Mouse (Mus musculus) heart, postnatal 36 days (tissue): Measurements from ENCODE around the gene Cfap57. TPM values are rescaled to one million over a fixed set of nuclear protein-coding genes. Genes with fewer than 3 reads are reported as not detected.
"Not testable (repeated sequence)": the region's sequence is repeated elsewhere in the genome, so short reads cannot be mapped to it uniquely, and the experiment has no call there.

Experiments
- DNase-seq, 2 experiments: peaks; one replicate each; pipeline ENCODE4 v3.0.0; 2021 to 2022
- intact Hi-C: fragments of 180-260 bp; cut with DNase I; formaldehyde crosslinking; loops from one replicate; pipeline ENCODE4 v1.15.1; 2025
- total RNA-seq, 2 experiments: library from RNA; stranded (reverse); gene quantifications; 2 replicates each; pipeline ENCODE4 v1.2.3; 2021

Cfap57 gene
- total RNA-seq, 2 experiments from 2014 or later, result 0.05 TPM; not detected in 1

- DNase-seq, result peak; percentile 49 to 51
- intact Hi-C loops, result loop anchor here (5.0 kb wide), 2 partner anchors 119 to 159 kb away; partner anchors contain the start of genes Med8 and Szt2
Observed at GRCm38 (mm10) chr4:118566161-118566676, 54.4 kb downstream of the Cfap57 start.

DNA sequence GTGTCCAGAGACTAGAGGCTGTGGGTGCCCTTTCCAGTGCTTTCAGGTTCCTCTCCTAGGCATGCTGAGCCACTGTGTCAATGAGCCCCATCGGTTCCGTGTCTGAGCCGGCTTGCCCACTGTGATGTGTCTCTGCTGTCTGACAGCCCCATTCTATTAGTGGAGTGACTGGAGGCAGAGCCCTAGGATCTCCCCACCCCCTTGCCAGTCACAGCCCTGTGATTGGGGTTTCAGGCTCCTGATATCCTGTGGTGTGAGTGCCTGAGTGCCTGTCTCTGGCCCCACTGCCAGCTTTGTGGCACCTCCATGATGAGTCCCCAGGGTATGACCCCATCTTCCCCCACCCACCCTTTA is 55.7 kb downstream of the Cfap57 start:
- no peak for DNase-seq
- intact Hi-C loops, result loop anchor here (5.0 kb wide), 2 partner anchors 118 to 158 kb away; partner anchors contain the start of genes Med8 and Szt2

DNA sequence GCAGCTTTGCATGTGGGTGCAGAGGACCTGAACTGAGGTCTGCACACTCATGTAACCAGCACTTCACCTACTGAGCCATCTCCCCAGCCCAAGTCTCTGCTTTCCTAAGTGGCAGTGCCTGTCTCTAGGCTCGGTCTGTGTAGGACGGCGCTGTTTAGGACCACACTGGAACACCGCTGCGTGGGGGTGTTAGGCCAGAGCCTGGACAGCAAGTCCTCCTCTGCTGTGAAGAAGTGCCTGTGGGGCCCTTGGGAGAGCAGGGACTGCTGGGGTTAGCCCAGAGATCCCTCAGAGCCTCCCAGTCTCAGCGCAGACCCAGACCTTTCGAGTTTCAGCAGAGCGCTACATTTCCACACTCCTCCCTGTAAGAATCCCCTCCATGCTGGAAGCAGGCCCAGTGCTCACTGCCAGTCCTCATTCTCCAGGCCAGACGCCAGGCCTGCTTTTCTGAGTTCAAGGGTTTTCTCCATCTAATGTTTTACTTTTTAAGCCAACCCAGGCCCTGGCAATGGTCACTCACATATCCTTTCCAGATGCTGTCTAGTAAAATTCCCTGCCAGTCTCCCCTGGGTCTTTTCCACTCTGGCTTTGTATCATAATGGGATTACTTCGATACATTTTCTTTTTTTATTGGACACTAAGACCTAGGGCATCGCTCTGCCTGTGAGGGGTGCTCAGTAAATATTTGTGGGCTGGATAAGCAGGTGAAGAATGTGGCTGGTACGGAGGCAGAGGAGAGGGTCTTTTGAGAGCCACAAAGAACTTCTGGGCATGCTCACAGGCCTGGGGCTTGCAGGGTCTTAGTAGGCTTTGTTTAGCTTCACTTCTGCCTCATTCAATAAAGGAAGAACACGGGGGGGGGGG is 56.3 kb downstream of the Cfap57 start:
- DNase-seq, result no peak
- intact Hi-C loops, result no loop called here

- no peak for DNase-seq
- intact Hi-C loops, result no loop called here
Observed at GRCm38 (mm10) chr4:118553039-118553649, 67.4 kb downstream of the Cfap57 start.

DNA sequence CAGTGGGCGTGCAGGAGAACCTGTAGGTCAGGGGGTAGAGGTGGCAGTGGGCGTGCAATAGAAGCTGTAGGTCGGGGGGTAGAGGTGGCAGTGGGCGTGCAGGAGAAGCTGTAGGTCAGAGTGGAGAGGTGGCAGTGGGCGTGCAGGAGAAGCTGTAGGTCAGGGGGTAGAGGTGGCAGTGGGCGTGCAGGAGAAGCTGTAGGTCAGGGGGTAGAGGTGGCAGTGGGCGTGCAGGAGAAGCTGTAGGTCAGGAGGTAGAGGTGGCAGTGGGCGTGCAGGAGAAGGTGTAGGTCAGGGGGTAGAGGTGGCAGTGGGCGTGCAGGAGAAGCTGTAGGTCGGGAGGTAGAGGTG is 72.5 kb downstream of the Cfap57 start:
- intact Hi-C loops, result not testable (repeated sequence)
- DNase-seq, result peak in 1 of 2 experiments; percentile 10

GRCm38 (mm10) chr4:118547424-118548129 is 73.0 kb downstream of the Cfap57 start:
- peak; percentile 66 to 70 for DNase-seq

DNA sequence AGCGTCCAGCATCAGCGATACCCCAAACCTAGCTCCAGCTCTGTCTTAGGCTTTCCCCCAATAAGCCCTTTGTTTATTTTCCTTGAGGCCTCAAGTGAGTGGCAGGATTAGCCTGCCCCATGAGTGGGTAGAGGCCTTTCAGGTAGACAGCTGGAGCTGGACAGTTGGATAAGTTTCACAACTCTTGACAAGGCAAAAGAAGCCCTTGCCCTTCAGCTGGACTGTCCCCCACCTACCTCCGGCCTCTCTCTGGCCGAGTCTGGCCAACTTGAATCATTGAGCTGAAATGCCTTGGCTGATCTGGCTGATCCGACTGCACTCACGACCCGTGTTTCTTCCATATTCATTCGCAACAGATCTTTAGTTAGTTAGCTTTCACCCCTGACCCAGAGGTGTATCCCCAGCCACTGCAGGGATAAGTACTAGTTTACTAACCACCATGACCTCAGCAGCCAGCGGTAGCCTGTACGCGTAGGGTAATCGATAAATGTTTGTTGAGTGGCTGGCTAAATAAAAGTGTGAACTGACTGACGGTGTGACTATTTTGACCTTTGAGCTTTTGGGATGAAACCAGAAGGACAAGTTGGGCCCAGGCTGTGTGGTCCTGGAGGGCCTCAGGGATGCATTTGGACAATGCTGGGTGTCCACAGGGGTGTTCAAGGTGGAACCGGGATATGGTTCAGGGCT is 76.0 kb downstream of the Cfap57 start:
- DNase-seq, result no peak
- intact Hi-C loops, result no loop called here

More at GRCm38 (mm10) chr4:118547424-118548129, 73.0 kb downstream of the Cfap57 start:
- intact Hi-C loops, result not testable (repeated sequence)

DNA sequence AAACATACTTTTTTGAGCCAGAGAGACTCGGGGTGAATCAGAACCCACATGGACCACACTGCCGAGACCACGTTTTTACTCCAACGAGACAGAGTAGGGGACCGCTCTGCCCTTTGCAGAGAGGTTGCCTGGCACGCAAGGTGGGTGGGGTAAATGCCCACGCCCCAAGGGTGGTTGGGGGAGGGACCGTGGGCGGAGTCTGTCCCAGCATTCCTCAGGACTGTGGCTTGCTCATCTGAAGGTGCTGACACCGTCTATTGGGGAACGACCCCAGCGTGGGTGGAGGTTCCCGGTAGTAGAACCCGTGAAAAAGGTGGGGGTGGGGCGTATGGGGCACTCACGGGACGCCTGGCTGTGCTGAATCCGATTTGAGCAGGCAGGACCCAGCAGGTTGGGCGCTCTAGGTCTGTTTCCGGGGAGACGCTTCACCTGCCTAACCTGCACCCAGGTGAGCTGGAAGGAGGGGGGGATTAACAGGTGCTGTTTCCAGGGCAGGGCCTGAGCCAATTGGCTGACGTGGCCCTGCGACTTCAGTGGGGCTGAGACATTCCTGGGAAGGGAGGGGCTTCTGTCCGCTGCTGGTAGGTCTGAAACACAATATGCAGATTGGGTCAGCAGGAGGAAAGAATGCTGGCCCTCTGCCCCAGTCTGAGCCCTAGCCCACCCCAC is 76.9 kb downstream of the Cfap57 start, which contains the start of gene Tmem125:
TSS of gene Tmem125 (minus strand) at position 453 of the 669 bp plus-strand sequence.
- DNase-seq, result peak; percentile 23 to 41
- intact Hi-C loops, result no loop called here

GRCm38 (mm10) chr4:118543158-118543530 is 77.4 kb downstream of the Cfap57 start:
- DNase-seq, result peak in 1 of 2 experiments; percentile 14
- intact Hi-C loops, result no loop called here

DNA sequence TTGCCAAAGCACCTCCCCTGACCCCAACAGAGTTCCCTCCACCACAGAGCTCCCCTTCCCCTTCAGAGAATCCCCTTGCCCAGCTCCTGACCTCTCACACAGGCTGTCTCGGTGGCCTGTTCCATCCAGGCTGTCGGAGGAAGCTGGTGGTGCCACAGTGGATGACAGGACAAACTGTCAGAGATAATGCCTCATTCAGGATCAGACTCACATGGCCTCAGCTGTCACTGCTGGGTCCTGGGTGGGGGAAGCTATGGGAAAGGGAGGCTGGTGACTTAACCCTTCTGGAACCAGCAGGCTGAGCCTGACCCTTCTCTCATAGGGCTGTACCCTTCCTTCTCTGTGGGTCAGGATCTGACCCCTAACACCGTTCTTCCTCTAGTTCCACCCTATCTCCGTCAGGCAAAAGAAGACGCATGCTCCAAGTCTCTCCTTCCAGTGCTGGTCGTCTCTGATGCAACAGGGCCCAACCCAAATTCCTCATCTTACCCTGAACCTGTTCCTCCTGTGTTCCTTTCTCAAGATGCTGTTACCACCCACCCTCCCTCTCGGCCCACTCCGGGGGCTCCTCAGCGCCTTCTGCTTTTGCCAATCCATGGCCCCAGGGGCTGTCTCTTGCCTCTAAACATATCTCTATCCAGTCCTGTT is 77.9 kb downstream of the Cfap57 start:
- intact Hi-C loops, result no loop called here

DNA sequence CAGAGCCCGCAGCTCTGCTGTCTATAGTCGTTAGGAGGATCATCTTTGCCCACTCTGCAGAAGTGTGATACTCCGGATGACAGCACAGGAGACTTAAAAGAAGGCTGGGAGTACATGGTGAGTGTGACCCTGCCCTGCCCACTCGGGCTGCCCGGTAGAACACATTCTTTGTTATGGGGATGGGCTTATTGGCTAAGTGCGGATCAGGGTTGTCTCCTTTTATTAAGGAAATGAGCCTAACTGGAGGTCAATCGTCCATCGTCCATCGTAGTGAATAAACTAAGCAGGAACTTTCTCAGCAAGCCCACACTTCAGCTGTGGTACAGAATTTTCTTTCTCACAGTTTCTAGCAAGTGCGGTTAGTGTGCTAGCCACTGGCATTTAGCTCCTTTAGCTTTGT is 80.7 kb downstream of the Cfap57 start:
- intact Hi-C loops, result no loop called here
- DNase-seq, result no peak

More for the DNA sequence above, 77.9 kb downstream of the Cfap57 start:
- no peak for DNase-seq

GRCm38 (mm10) chr4:118537801-118538200 is 82.8 kb downstream of the Cfap57 start:
- DNase-seq, result no peak
- intact Hi-C loops, result no loop called here

DNA sequence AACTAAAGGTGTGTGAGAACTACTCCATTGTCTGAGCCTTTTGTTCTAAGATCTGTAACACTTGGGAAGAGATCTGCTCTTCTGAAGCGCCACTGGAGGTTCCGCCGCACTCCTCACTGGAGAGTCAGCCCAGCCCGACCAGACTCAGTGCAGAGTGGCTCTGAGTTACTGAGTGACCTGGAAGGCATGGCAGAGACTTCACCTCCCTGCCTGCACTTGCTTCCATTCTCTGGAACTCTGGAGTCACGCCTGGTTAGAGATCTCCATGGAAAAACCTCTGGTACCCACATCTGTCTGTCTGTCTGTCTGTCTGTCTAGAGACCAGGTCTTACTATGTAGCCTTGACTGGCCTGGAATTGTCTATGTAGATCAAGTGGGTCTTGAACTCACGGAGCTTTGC is 85.0 kb downstream of the Cfap57 start:
- intact Hi-C loops, result no loop called here
- no peak for DNase-seq

DNA sequence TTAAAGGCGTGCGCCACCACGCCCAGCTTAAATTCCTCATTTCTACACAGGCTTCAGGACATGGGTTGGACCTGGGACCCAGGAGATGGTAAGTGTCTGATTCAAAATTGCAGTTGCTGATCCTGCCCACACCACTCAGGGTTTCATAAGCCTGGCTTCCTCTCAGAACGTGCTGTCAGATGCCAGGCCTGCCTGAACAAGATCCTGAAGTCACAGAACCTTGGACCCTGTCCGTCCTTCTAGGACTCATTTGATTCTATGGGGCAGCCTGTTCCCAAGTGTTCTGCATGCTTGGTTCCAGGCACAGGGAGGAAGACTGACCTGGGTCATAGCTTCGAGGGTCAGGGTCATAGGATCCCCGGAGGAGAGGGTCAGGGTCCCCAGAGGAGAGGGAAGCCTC is 87.0 kb downstream of the Cfap57 start:
- intact Hi-C loops, result no loop called here
- DNase-seq, result no peak

DNA sequence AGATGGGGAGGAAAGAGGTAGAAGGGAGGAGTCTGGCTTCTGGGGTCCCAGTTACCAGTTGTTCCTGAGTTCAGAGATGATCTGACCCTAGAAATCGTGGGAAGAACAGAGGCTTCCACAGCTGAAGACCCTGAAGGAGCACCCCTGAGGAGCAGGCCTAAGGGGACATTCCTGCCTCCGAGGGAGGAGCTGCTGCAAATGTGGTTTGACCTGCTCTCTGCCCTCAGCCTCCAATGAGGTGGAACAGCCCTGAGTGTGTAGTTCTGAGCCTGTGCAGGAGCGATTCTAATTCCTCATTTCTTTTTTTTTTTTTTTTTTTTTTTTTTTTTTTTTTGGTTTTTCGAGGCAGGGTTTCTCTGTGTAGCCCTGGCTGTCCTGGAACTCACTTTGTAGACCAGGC is 87.4 kb downstream of the Cfap57 start:
- no peak for DNase-seq
- intact Hi-C loops, result no loop called here

GRCm38 (mm10) chr4:118532663-118533062 is 87.9 kb downstream of the Cfap57 start:
- no peak for DNase-seq
- intact Hi-C loops, result no loop called here

DNA sequence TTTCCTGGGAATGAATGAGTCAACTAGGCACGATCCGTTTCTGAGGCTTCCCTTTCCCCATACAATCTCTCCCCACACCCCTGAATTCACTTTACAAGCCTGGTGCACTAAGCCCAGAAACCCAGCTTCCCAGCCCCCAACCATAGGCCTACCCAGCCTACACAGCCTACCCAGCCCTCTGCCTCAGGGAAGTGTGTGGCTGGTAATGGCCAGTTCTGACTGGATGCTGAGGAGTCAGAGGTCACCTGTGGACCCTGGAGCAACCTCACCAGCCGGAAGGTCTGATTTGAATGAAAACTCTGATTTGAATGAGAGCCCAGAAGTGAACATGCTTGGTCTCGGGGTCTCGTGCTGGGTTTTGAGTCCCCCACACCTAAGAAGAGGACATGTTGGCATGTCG is 92.9 kb downstream of the Cfap57 start:
- intact Hi-C loops, result no loop called here
- DNase-seq, result no peak

GRCm38 (mm10) chr4:118527335-118527681 is 93.3 kb downstream of the Cfap57 start:
- intact Hi-C loops, result no loop called here
- no peak for DNase-seq
